Mouse (Mus musculus) liver, embryonic 11.5 days (tissue): Measurements from ENCODE around the gene Rbm47. TPM values are rescaled to one million over a fixed set of nuclear protein-coding genes. Genes with fewer than 3 reads are reported as not detected.
A peak's percentile ranks its signal among the peaks of the same experiment; 100 is the strongest.

Experiments
- ATAC-seq: fragments of 200-750 bp; cut with Nextera tagmentation; replicated peaks from 2 replicates; pipeline ENCODE4 v1.8.0; 2017; ENCODE audit warnings: moderate number of reproducible peaks, mild to moderate bottlenecking, moderate TSS enrichment, moderate library complexity; ENCODE audit not compliant: low FRiP score
- DNase-seq: peaks from one replicate; pipeline ENCODE4 v3.0.0-alpha.2; 2017; ENCODE audit warnings: low spot score
- H3K27ac ChIP-seq: fragments of 300-500 bp; sonication (generic); 2 replicates; pipeline ENCODE4 v1.5.1; 2014; ENCODE audit warnings: mild to moderate bottlenecking, low read depth, low read length, control low read depth
- H3K27me3 ChIP-seq: fragments of 300-500 bp; sonication (generic); replicated peaks from 2 replicates; pipeline ENCODE4 v1.6.1; 2014; ENCODE audit warnings: low read length, mixed read lengths; ENCODE audit not compliant: control insufficient read depth, insufficient read depth
- H3K36me3 ChIP-seq: fragments of 300-500 bp; sonication (generic); 2 replicates; pipeline ENCODE4 v1.6.1; 2014; ENCODE audit warnings: mild to moderate bottlenecking, low read length, moderate library complexity, mixed read lengths; ENCODE audit not compliant: control insufficient read depth, insufficient read depth
- H3K4me1 ChIP-seq: fragments of 300-500 bp; sonication (generic); replicated peaks from 2 replicates; pipeline ENCODE4 v1.6.1; 2014; ENCODE audit warnings: low read length, mixed read lengths; ENCODE audit not compliant: control insufficient read depth, insufficient read depth
- H3K4me2 ChIP-seq: fragments of 300-500 bp; sonication (generic); 2 replicates; pipeline ENCODE4 v1.6.1; 2014; ENCODE audit warnings: mild to moderate bottlenecking, control low read depth, moderate library complexity
- H3K4me3 ChIP-seq: fragments of 300-500 bp; sonication (generic); 2 replicates; pipeline ENCODE4 v1.5.1; 2014; ENCODE audit warnings: low read depth, low read length, control low read depth
- H3K9ac ChIP-seq: fragments of 300-500 bp; sonication (generic); 2 replicates; pipeline ENCODE4 v1.6.1; 2014; ENCODE audit warnings: low read depth, low read length, control low read depth
- H3K9me3 ChIP-seq: fragments of 300-500 bp; sonication (generic); 2 replicates; pipeline ENCODE4 v1.6.1; 2016; ENCODE audit warnings: low read length, inconsistent platforms, mixed read lengths; ENCODE audit not compliant: control insufficient read depth
- WGBS: fragments of 180-500 bp; shearing (Covaris S2); extraction: QIAGEN DNeasy Blood & Tissue Kit; methylation state at CpG from one replicate; pipeline ENCODE4 v1.1.7; 2014; 5-methylcytosine and 5-hydroxymethylcytosine counted together
- polyA plus RNA-seq: library from polyadenylated mRNA; unstranded; fragments of >200 nt; fragmentation: Nextera tagmentation; extraction: Ambion mirVana; gene quantifications from 2 replicates; pipeline ENCODE4 v1.2.1, GENCODE M21; 2014

Rbm47 gene
- polyA plus RNA-seq, 1 experiment from 2014 or later: 13.5 TPM

DNA sequence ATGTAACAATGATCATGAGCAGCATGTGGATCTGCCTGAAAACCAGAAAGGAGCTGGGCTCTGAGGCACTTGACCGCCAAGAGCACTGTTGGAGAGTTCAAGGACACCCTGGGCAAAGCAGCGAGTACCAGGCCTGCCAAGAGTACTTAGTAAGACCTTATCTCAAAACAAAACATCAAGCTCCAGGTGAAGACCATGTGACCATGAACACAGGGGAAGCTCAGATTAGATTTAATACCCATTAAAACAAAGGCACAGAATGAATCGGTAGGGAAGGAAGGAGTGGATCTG is 110.0 kb downstream of the Rbm47 start:
- H3K27me3 ChIP-seq: no peaks in the 10 kb centered on the region
- H3K9me3 ChIP-seq: no peaks in the 10 kb centered on the region
- no peak overlapping the region for H3K9ac ChIP-seq
- no peak overlapping the region for H3K4me3 ChIP-seq
- DNase-seq (no peak), ATAC-seq (no peak)
- H3K27ac ChIP-seq: no peak overlapping the region
- no peak overlapping the region for H3K4me2 ChIP-seq
- WGBS: 64% methylated on average over 3 of the region's 3 CpGs
- no peaks in the 10 kb centered on the region for H3K36me3 ChIP-seq
- H3K4me1 ChIP-seq: no peaks in the 10 kb centered on the region; the same call in 1 of the 2 replicates

DNA sequence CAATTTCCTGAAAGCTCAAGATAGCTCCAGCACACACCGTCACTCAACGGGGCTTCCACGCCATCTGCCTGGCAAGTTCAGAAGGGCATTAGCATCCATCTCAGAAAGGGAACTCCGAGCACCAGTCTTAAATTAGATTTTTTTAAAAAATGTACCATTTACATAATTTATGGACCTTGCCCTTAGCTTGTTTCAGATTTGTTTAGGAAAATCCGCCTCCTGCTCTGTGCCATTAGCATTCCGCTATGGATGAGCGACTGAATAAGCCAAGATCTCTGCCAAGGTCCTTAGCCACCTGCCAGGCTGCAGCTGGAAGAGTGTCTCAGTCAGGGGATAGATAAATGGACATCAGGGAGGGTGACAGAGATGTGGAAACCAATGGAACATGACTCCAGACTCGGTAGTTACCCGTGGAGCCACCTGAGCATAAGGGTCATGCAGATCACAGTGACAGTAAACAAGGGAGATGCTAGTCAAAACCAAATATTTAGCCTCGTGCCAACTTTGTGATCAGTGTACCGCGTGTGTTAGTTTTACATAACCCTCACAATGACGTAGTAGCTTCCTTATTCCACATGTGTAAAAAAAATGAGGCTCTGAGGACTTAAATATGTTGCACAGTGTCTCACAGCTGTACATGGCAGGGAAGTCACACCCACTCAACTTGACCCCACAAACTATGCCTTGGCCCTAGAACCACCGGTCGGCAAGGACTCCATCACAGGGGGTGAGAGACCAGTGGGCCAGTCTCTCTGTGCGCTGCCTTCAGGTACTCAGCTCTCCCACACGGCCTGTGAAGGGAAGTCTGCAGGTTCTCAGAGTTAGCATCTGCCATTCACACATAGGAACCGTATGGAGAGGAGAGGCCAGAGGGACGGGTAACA is 110.6 kb downstream of the Rbm47 start:
- H3K4me3 ChIP-seq: no peak overlapping the region
- 76% methylated on average over 19 of the region's 19 CpGs for WGBS
- ATAC-seq: no peak
- no peak overlapping the region for H3K4me2 ChIP-seq
- no peaks in the 10 kb centered on the region for H3K9me3 ChIP-seq
- no peaks in the 10 kb centered on the region for H3K36me3 ChIP-seq
- no peak for DNase-seq
- H3K9ac ChIP-seq: no peak overlapping the region
- H3K27me3 ChIP-seq: no peaks in the 10 kb centered on the region
- no peaks in the 10 kb centered on the region; the same call in 1 of the 2 replicates for H3K4me1 ChIP-seq
- H3K27ac ChIP-seq: no peak overlapping the region

GRCm38 (mm10) chr5:66061667-66062045 is 111.3 kb downstream of the Rbm47 start:
- ATAC-seq: no peak
- H3K9ac ChIP-seq: no peak overlapping the region
- H3K27ac ChIP-seq: no peak overlapping the region
- H3K4me1 ChIP-seq: no peaks in the 10 kb centered on the region; the same call in 1 of the 2 replicates
- no peak overlapping the region for H3K4me3 ChIP-seq
- no peak overlapping the region for H3K4me2 ChIP-seq
- no peaks in the 10 kb centered on the region for H3K36me3 ChIP-seq
- no peaks in the 10 kb centered on the region for H3K9me3 ChIP-seq
- DNase-seq: no peak
- H3K27me3 ChIP-seq: no peaks in the 10 kb centered on the region
- 91% methylated on average over 4 of the region's 4 CpGs for WGBS

DNA sequence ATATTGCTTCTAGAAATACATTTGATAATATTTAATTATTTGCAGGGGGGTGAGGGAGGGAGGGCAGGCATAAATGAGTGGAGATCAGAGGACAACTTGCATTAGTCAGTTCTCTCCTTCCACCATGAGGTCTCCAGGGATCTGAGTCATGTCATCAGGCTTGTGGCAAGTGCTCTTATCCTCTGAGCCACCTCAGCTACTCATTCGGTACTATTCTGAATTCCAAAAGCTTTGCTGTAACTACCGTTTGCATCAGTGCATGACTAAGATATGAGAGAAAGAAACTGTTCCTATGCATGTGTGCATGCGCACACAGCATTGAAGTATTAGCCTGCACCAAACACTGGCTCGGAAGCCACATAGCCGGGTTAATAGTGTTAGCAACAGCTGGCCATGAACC is 114.1 kb downstream of the Rbm47 start:
- no peak for DNase-seq
- H3K4me3 ChIP-seq: no peak overlapping the region
- H3K27me3 ChIP-seq: no peaks in the 10 kb centered on the region
- WGBS: 84% methylated on average over 5 of the region's 5 CpGs
- no peaks in the 10 kb centered on the region for H3K9me3 ChIP-seq
- H3K9ac ChIP-seq: no peak overlapping the region
- H3K36me3 ChIP-seq: no peaks in the 10 kb centered on the region
- H3K27ac ChIP-seq: no peak overlapping the region
- H3K4me2 ChIP-seq: no peak overlapping the region
- no peaks in the 10 kb centered on the region; the same call in 1 of the 2 replicates for H3K4me1 ChIP-seq
- ATAC-seq: no peak

DNA sequence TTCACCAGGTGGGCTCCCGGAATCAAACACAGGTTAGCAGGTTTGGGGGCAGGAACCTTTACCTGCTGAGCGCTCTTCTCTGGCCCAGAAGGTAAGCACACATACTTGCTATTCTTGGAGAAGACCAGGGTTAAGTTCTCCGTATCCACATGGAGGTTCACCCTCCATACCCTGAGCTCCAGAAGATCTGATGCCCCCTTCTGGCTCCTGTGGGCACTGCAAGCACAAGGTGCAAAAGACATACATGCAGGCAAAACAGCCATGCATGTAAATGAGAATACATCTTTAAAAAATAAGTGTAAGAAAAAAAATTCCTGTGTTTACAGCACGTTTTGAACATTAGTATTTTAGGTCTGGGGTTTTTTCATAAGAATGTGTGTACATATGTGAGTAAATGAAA is 116.2 kb downstream of the Rbm47 start:
- no peak overlapping the region for H3K27ac ChIP-seq
- no peaks in the 10 kb centered on the region for H3K27me3 ChIP-seq
- H3K4me1 ChIP-seq: no peaks in the 10 kb centered on the region
- no peak for ATAC-seq
- H3K36me3 ChIP-seq: no peaks in the 10 kb centered on the region
- 75% methylated on average over 4 of the region's 4 CpGs for WGBS
- H3K4me3 ChIP-seq: no peak overlapping the region
- DNase-seq: no peak
- no peaks in the 10 kb centered on the region for H3K9me3 ChIP-seq
- no peak overlapping the region for H3K4me2 ChIP-seq
- no peak overlapping the region for H3K9ac ChIP-seq

GRCm38 (mm10) chr5:66054394-66054793 is 118.5 kb downstream of the Rbm47 start:
- no peaks in the 10 kb centered on the region for H3K36me3 ChIP-seq
- H3K4me2 ChIP-seq: peak overlapping the region; percentile 32; the same call in 1 of the 2 replicates
- no peaks in the 10 kb centered on the region for H3K9me3 ChIP-seq
- no peaks in the 10 kb centered on the region for H3K27me3 ChIP-seq
- H3K4me1 ChIP-seq: no peaks in the 10 kb centered on the region
- H3K9ac ChIP-seq: no peak overlapping the region
- 58% methylated on average over 9 of the region's 9 CpGs for WGBS
- ATAC-seq: peak; percentile 45; the same call in 1 of the 2 replicates
- DNase-seq: no peak
- no peak overlapping the region for H3K27ac ChIP-seq
- H3K4me3 ChIP-seq: peak overlapping the region; percentile 35; the same call in 1 of the 2 replicates

- Histone ChIP-seq H3K4me2 (peak overlapping the region; percentile 26), H3K9ac (no peak overlapping the region), H3K27ac (no peak overlapping the region), H3K36me3 (no peaks in the 10 kb centered on the region), H3K4me1 (no peaks in the 10 kb centered on the region), H3K4me3 (peak overlapping the region; percentile 35), H3K27me3 (no peaks in the 10 kb centered on the region), H3K9me3 (no peaks in the 10 kb centered on the region)
- 77% methylated on average over 20 of the region's 20 CpGs for WGBS
- ATAC-seq (peak; percentile 43), DNase-seq (no peak)
Measured at GRCm38 (mm10) chr5:66052777-66053548, 120.0 kb downstream of the Rbm47 start.

- H3K36me3 ChIP-seq: no peaks in the 10 kb centered on the region
- no peak overlapping the region for H3K4me2 ChIP-seq
- H3K4me1 ChIP-seq: no peaks in the 10 kb centered on the region
- no peak overlapping the region for H3K4me3 ChIP-seq
- no peak overlapping the region for H3K9ac ChIP-seq
- no peak overlapping the region for H3K27ac ChIP-seq
- DNase-seq: no peak
- no peak for ATAC-seq
- 83% methylated on average over 5 of the region's 5 CpGs for WGBS
- no peaks in the 10 kb centered on the region for H3K27me3 ChIP-seq
- H3K9me3 ChIP-seq: no peaks in the 10 kb centered on the region
Measured at GRCm38 (mm10) chr5:66050841-66051240, 122.1 kb downstream of the Rbm47 start.
